Comparison of ENCODE assay signal across 8 mouse cellular contexts in the genomic region with DNA sequence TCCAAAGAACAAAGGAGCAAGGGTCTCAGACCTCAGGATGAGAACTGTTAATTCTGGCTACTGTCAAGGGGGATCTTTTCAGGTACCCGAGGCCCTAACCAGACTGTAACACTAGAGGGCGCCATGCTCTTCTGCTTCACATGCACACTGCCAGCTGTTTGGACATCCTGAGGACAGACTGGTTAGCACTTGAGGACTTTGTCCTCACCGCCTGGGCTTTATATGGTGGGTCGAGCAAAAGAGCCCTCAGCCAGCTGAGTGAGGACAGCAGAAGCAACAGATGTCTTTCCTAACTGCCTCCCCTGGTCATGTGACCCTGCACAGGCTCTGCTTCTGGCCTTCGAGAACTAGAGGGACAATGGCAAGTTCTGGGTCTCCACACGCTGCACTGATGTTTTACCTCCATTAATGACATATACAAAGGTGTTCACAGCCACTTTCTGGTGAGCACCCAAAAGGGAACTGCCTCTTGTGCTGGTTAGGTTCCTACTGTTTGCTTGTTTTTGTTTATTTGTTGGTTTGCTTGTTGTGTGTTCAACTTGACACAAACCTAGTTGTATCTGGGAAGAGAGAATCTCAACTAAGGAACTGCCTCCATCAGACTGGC. TPM values are rescaled to one million over a fixed set of nuclear protein-coding genes. Genes with fewer than 3 reads are reported as not detected.
A peak's percentile ranks its signal among the peaks of the same experiment; 100 is the strongest.
DNase-seq lines count a peak whose midpoint lies in the region; ATAC-seq and TF ChIP-seq lines count a peak whose summit lies in the region.

No protein-coding gene starts in this region.

- TF ChIP-seq EP300 in liver, embryonic 14.5 days (IDR thresholded peaks at IDR 0.05; ENCODE audit: low read depth): no peak
- TF ChIP-seq EP300 in stomach, postnatal 0 days (optimal IDR thresholded peaks at IDR 0.05): no peak

- TF ChIP-seq CTCF in liver, embryonic 14.5 days (IDR thresholded peaks at IDR 0.05; ENCODE audit: low read depth): peak; percentile 90
- peak; percentile 98 for TF ChIP-seq CTCF in stomach, postnatal 0 days (IDR thresholded peaks at IDR 0.05; ENCODE audit: low read depth)

- no peak overlapping the region for H3K27ac ChIP-seq in embryonic facial prominence, embryonic 14.5 days (replicated peaks; ENCODE audit: low read depth, low read length)
- no peak overlapping the region for H3K27ac ChIP-seq in heart, embryonic 15.5 days
- no peak overlapping the region for H3K27ac ChIP-seq in liver, embryonic 14.5 days
- no peak overlapping the region for H3K27ac ChIP-seq in neural tube, embryonic 13.5 days (replicated peaks)
- no peak overlapping the region for H3K27ac ChIP-seq in stomach, postnatal 0 days (replicated peaks)

- no peaks in the 10 kb centered on the region for H3K27me3 ChIP-seq in embryonic facial prominence, embryonic 14.5 days (replicated peaks; ENCODE audit: control insufficient read depth, insufficient read depth, low read length)
- H3K27me3 ChIP-seq in heart, embryonic 15.5 days: no peaks in the 10 kb centered on the region
- H3K27me3 ChIP-seq in liver, embryonic 14.5 days (ENCODE audit: control insufficient read depth, insufficient read depth, low read length): no peaks in the 10 kb centered on the region
- no peaks in the 10 kb centered on the region for H3K27me3 ChIP-seq in neural tube, embryonic 13.5 days
- H3K27me3 ChIP-seq in stomach, postnatal 0 days (ENCODE audit: control insufficient read depth, insufficient read depth, low read length): no peaks in the 10 kb centered on the region

- H3K4me2 ChIP-seq in embryonic facial prominence, embryonic 14.5 days (ENCODE audit: low read depth, low read length): no peak overlapping the region
- H3K4me2 ChIP-seq in heart, embryonic 15.5 days: no peak overlapping the region
- no peak overlapping the region for H3K4me2 ChIP-seq in liver, embryonic 14.5 days (ENCODE audit: low read depth)
- H3K4me2 ChIP-seq in neural tube, embryonic 13.5 days: no peak overlapping the region
- no peak overlapping the region for H3K4me2 ChIP-seq in stomach, postnatal 0 days (replicated peaks; ENCODE audit: low read depth)

- H3K4me3 ChIP-seq in embryonic facial prominence, embryonic 14.5 days (ENCODE audit: low read depth, low read length): no peak overlapping the region
- no peak overlapping the region for H3K4me3 ChIP-seq in heart, embryonic 15.5 days
- no peak overlapping the region for H3K4me3 ChIP-seq in liver, embryonic 14.5 days (ENCODE audit: insufficient read depth in 1 of 2, low read depth in 2 of 2, low read length in 2 of 2)
- H3K4me3 ChIP-seq in neural tube, embryonic 13.5 days: no peak overlapping the region
- no peak overlapping the region for H3K4me3 ChIP-seq in stomach, postnatal 0 days (ENCODE audit: low read depth, low read length)

- WGBS in embryonic facial prominence, embryonic 14.5 days: 28% methylated on average over 6 of the region's 6 CpGs
- 27% methylated on average over 6 of the region's 6 CpGs for WGBS in heart, embryonic 15.5 days
- WGBS in liver, embryonic 14.5 days (ENCODE audit: insufficient replicate concordance): 17% methylated on average over 6 of the region's 6 CpGs
- 24% methylated on average over 6 of the region's 6 CpGs for WGBS in neural tube, embryonic 13.5 days
- WGBS in stomach, postnatal 0 days: 18% methylated on average over 6 of the region's 6 CpGs

- no peaks in the 10 kb centered on the region for H3K36me3 ChIP-seq in embryonic facial prominence, embryonic 14.5 days (ENCODE audit: control insufficient read depth, insufficient read depth, low read length)
- H3K36me3 ChIP-seq in heart, embryonic 15.5 days: no peaks in the 10 kb centered on the region
- H3K36me3 ChIP-seq in liver, embryonic 14.5 days (replicated peaks; ENCODE audit: control insufficient read depth, insufficient read depth, low read depth): no peaks in the 10 kb centered on the region
- no peaks in the 10 kb centered on the region for H3K36me3 ChIP-seq in neural tube, embryonic 13.5 days
- H3K36me3 ChIP-seq in stomach, postnatal 0 days (ENCODE audit: control insufficient read depth, insufficient read depth, low read length): no peaks in the 10 kb centered on the region

- peak; percentile 82 for DNase-seq in A20 (ENCODE audit: low read depth, low spot score)
- peak; percentile 86 for DNase-seq in adrenal gland, postnatal 14 days
- peak; percentile 90 for DNase-seq in embryonic facial prominence, embryonic 14.5 days (ENCODE audit: low spot score)
- DNase-seq in kidney, postnatal 14 days: peak; percentile 89
- DNase-seq in liver, embryonic 14.5 days (ENCODE audit: low read depth in 3 of 3, low spot score in 3 of 3): peak in 2 of 3 experiments; percentile 35 to 37
- peak; percentile 81 for DNase-seq in stomach, postnatal 0 days (ENCODE audit: low spot score)

- 0 out of 2 replicates have a peak, but pooled peaks cover 4% of the 10 kb centered on the region for H3K9me3 ChIP-seq in embryonic facial prominence, embryonic 14.5 days (ENCODE audit: control insufficient read depth, low read length)
- H3K9me3 ChIP-seq in heart, embryonic 15.5 days (replicated peaks): no peaks in the 10 kb centered on the region
- H3K9me3 ChIP-seq in liver, embryonic 14.5 days (ENCODE audit: control insufficient read depth, low read length): no peaks in the 10 kb centered on the region
- H3K9me3 ChIP-seq in neural tube, embryonic 13.5 days: no peaks in the 10 kb centered on the region
- H3K9me3 ChIP-seq in stomach, postnatal 0 days (ENCODE audit: control insufficient read depth, low read length): no peaks in the 10 kb centered on the region

- H3K9ac ChIP-seq in embryonic facial prominence, embryonic 14.5 days (ENCODE audit: low read depth, low read length): no peak overlapping the region
- H3K9ac ChIP-seq in heart, embryonic 15.5 days: no peak overlapping the region
- no peak overlapping the region for H3K9ac ChIP-seq in liver, embryonic 14.5 days (replicated peaks)
- H3K9ac ChIP-seq in neural tube, embryonic 13.5 days: no peak overlapping the region
- no peak overlapping the region for H3K9ac ChIP-seq in stomach, postnatal 0 days (ENCODE audit: low read length)

- no peaks in the 10 kb centered on the region for H3K4me1 ChIP-seq in embryonic facial prominence, embryonic 14.5 days (ENCODE audit: control insufficient read depth, insufficient read depth, low read length)
- no peaks in the 10 kb centered on the region for H3K4me1 ChIP-seq in heart, embryonic 15.5 days (replicated peaks)
- no peaks in the 10 kb centered on the region for H3K4me1 ChIP-seq in liver, embryonic 14.5 days (replicated peaks; ENCODE audit: control insufficient read depth in 2 of 2, insufficient read depth in 2 of 2, low read length in 1 of 2)
- no peaks in the 10 kb centered on the region for H3K4me1 ChIP-seq in neural tube, embryonic 13.5 days (replicated peaks)
- H3K4me1 ChIP-seq in stomach, postnatal 0 days (replicated peaks; ENCODE audit: control insufficient read depth, insufficient read depth): no peaks in the 10 kb centered on the region

- peak; percentile 83 for ATAC-seq in embryonic facial prominence, embryonic 14.5 days (ENCODE audit: low read depth)
- ATAC-seq in heart, embryonic 15.5 days (replicated peaks; ENCODE audit: insufficient number of reproducible peaks, insufficient read depth, low FRiP score, low read depth): peak; percentile 55; the same call in 1 of the 2 replicates
- ATAC-seq in liver, embryonic 14.5 days (ENCODE audit: insufficient read depth): no peak
- ATAC-seq in neural tube, embryonic 13.5 days (ENCODE audit: low read depth): peak; percentile 81
- peak; percentile 69; the same call in 1 of the 2 replicates for ATAC-seq in stomach, postnatal 0 days (ENCODE audit: low FRiP score, low TSS enrichment)

RNA-seq across cellular contexts. Expression of a gene that starts 35.9 kb away (rescaled TPM):
- total RNA-seq in adrenal gland, postnatal 14 days (2021): 1.2 and 2.1 TPM in 2 replicates
- 0.78 and 1.0 TPM in 2 replicates for polyA plus RNA-seq in embryonic facial prominence, embryonic 14.5 days (2014; fragmentation: Nextera tagmentation; extraction: Ambion mirVana)
- polyA plus RNA-seq in heart, embryonic 15.5 days (2015; fragmentation: Nextera tagmentation; extraction: Ambion mirVana): 0.35 and 0.42 TPM in 2 replicates
- 0.04 and 0.17 TPM in 2 replicates for polyA plus RNA-seq in liver, embryonic 14.5 days (2012; rRNA removed)
- not detected in 2 replicates for polyA plus RNA-seq in liver, embryonic 14.5 days (2014; fragmentation: Nextera tagmentation; extraction: Ambion mirVana)
- polyA plus RNA-seq in neural tube, embryonic 13.5 days (2015; fragmentation: Nextera tagmentation; extraction: Ambion mirVana): 13.1 and 14.2 TPM in 2 replicates
- polyA plus RNA-seq in stomach, postnatal 0 days (2015; fragmentation: Nextera tagmentation; extraction: Ambion mirVana): 0.84 and 1.3 TPM in 2 replicates

RNA-seq across cellular contexts. Expression of a gene that starts 39.9 kb away (rescaled TPM):
- total RNA-seq in adrenal gland, postnatal 14 days (2021): 1.7 and 6.8 TPM in 2 replicates
- polyA plus RNA-seq in embryonic facial prominence, embryonic 14.5 days (2014; fragmentation: Nextera tagmentation; extraction: Ambion mirVana): 1.4 and 2.3 TPM in 2 replicates
- 20.6 and 21.5 TPM in 2 replicates for polyA plus RNA-seq in heart, embryonic 15.5 days (2015; fragmentation: Nextera tagmentation; extraction: Ambion mirVana)
- 5.8 and 6.2 TPM in 2 replicates for polyA plus RNA-seq in liver, embryonic 14.5 days (2012; rRNA removed)
- 7.5 and 8.6 TPM in 2 replicates for polyA plus RNA-seq in liver, embryonic 14.5 days (2014; fragmentation: Nextera tagmentation; extraction: Ambion mirVana)
- 0.22 TPM in 1 of 2 replicates, not detected in the other for polyA plus RNA-seq in neural tube, embryonic 13.5 days (2015; fragmentation: Nextera tagmentation; extraction: Ambion mirVana)
- 1.3 and 1.4 TPM in 2 replicates for polyA plus RNA-seq in stomach, postnatal 0 days (2015; fragmentation: Nextera tagmentation; extraction: Ambion mirVana)

Comparison
In these comparisons a context has a peak if more than half of its experiments do, and no peak if none do; other contexts are left out.
1. DNase-seq: peak in every context shown above with its lines; median percentile 90 in embryonic facial prominence, embryonic 14.5 days; 89 in kidney, postnatal 14 days; 86 in adrenal gland, postnatal 14 days; 82 in A20; 81 in stomach, postnatal 0 days; 36 in liver, embryonic 14.5 days.